Mouse (Mus musculus): ENCODE results near the gene Lysmd1. TPM values are rescaled to one million over a fixed set of nuclear protein-coding genes. Genes with fewer than 3 reads are reported as not detected.

Gene Lysmd1
- total RNA-seq, 2 experiments from 2014 or later: 13.5 to 16.1 TPM

- no peak for TF ChIP-seq CTCF (IDR thresholded peaks at IDR 0.05)
- Histone ChIP-seq H3K27ac (no peak overlapping the region), H3K4me3 (no peak overlapping the region)
- intact Hi-C loops (cut with DNase I): no loop called here
- no peak for DNase-seq (ENCODE audit: extremely low spot score in 1 of 2, low spot score in 2 of 2)
These were observed 43.7 kb downstream of the Lysmd1 start for GRCm38 (mm10) chr3:95177583-95177982.

GRCm38 (mm10) chr3:95178948-95179347 is 45.1 kb downstream of the Lysmd1 start:
- no peak for DNase-seq (ENCODE audit: extremely low spot score in 1 of 2, low spot score in 2 of 2)
- Histone ChIP-seq H3K27ac (no peak overlapping the region), H3K4me3 (no peak overlapping the region)
- TF ChIP-seq CTCF (IDR thresholded peaks at IDR 0.05): no peak
- intact Hi-C loops (cut with DNase I): no loop called here

- DNase-seq (ENCODE audit: extremely low spot score in 1 of 2, low spot score in 2 of 2): no peak
- Histone ChIP-seq H3K4me3 (no peak overlapping the region), H3K27ac (no peak overlapping the region)
- TF ChIP-seq CTCF (IDR thresholded peaks at IDR 0.05): no peak
- intact Hi-C loops (cut with DNase I): no loop called here
These were observed 46.0 kb downstream of the Lysmd1 start for GRCm38 (mm10) chr3:95179890-95180289.

- intact Hi-C loops (cut with DNase I): loop anchor here (2.0 kb wide), 1 partner anchor 19 kb away; no protein-coding TSS in a partner anchor
These were observed 48.0 kb downstream of the Lysmd1 start for GRCm38 (mm10) chr3:95181841-95182240.

GRCm38 (mm10) chr3:95184796-95185577 is 51.1 kb downstream of the Lysmd1 start:
- intact Hi-C loops (cut with DNase I): no loop called here
- no peak for DNase-seq (ENCODE audit: extremely low spot score in 1 of 2, low spot score in 2 of 2)
- Histone ChIP-seq H3K4me3 (no peak overlapping the region), H3K27ac (no peak overlapping the region)
- TF ChIP-seq CTCF (IDR thresholded peaks at IDR 0.05): no peak

More at GRCm38 (mm10) chr3:95181841-95182240, 48.0 kb downstream of the Lysmd1 start:
- TF ChIP-seq CTCF (IDR thresholded peaks at IDR 0.05): no peak
- no peak for DNase-seq (ENCODE audit: extremely low spot score in 1 of 2, low spot score in 2 of 2)
- Histone ChIP-seq H3K27ac (no peak overlapping the region), H3K4me3 (no peak overlapping the region)

GRCm38 (mm10) chr3:95186100-95186499 is 52.2 kb downstream of the Lysmd1 start:
- DNase-seq (ENCODE audit: extremely low spot score in 1 of 2, low spot score in 2 of 2): no peak

GRCm38 (mm10) chr3:95186888-95187287 is 53.0 kb downstream of the Lysmd1 start:
- H3K27ac ChIP-seq: no peak overlapping the region
- intact Hi-C loops (cut with DNase I): no loop called here
- H3K4me3 ChIP-seq: no peak overlapping the region
- DNase-seq (ENCODE audit: extremely low spot score in 1 of 2, low spot score in 2 of 2): no peak
- no peak for TF ChIP-seq CTCF (IDR thresholded peaks at IDR 0.05)

More at GRCm38 (mm10) chr3:95186100-95186499, 52.2 kb downstream of the Lysmd1 start:
- no peak for TF ChIP-seq CTCF (IDR thresholded peaks at IDR 0.05)
- Histone ChIP-seq H3K4me3 (no peak overlapping the region), H3K27ac (no peak overlapping the region)
- intact Hi-C loops (cut with DNase I): no loop called here

Small RNA genes within 50 kb of the gene (microRNA-seq; reads per million reads assigned to microRNA genes)
- 0 reads per million in 2 experiments for gene Mir8099-1

Other genes starting within 250 kb of the Lysmd1 start
- 100 to 1,000 TPM; 245 to 288 TPM for gene Psmb4, start 247.1 kb upstream of the Lysmd1 start, total RNA-seq (2021)
- 10 to 100 TPM in 1 of 2 experiments, 1 to 10 TPM in 1; 7.9 to 10.0 TPM for gene Selenbp1, start 201.0 kb upstream of the Lysmd1 start, total RNA-seq (2021)
- 10 to 100 TPM; 23.3 to 28.2 TPM for gene Rfx5, start 180.0 kb upstream of the Lysmd1 start, total RNA-seq (2021)
- 10 to 100 TPM; 58.0 to 58.4 TPM for gene Pi4kb, start 159.4 kb upstream of the Lysmd1 start, total RNA-seq (2021)
- gene Zfp687, start 118.6 kb upstream of the Lysmd1 start, total RNA-seq (2021): 10 to 100 TPM; 23.1 to 25.9 TPM
- 100 to 1,000 TPM; 156 to 164 TPM for gene Psmd4, start 91.5 kb upstream of the Lysmd1 start, total RNA-seq (2021)
- 10 to 100 TPM; 58.2 to 58.5 TPM for gene Pip5k1a, start 27.2 kb upstream of the Lysmd1 start, total RNA-seq (2021)
- gene Vps72, start 23.1 kb upstream of the Lysmd1 start, total RNA-seq (2021): 10 to 100 TPM; 42.1 to 43.1 TPM
- under 1 TPM in 1 of 2 experiments, not detected in 1; 0.82 TPM for gene Tmod4, start 9.6 kb upstream of the Lysmd1 start, total RNA-seq (2021)
- gene Scnm1, start 77 bp upstream of the Lysmd1 start, total RNA-seq (2021): 10 to 100 TPM; 45.6 to 49.7 TPM
- gene Tnfaip8l2, start 8.3 kb downstream of the Lysmd1 start, total RNA-seq (2021): 1 to 10 TPM; 2.5 to 2.6 TPM
- gene Sema6c, start 26.4 kb downstream of the Lysmd1 start, total RNA-seq (2021): 10 to 100 TPM; 24.8 to 26.5 TPM
- gene Gabpb2, start 83.8 kb downstream of the Lysmd1 start, total RNA-seq (2021): 10 to 100 TPM; 10.9 to 11.8 TPM
- gene Cdc42se1, start 94.6 kb downstream of the Lysmd1 start, total RNA-seq (2021): 10 to 100 TPM; 67.5 to 70.3 TPM
- 100 to 1,000 TPM; 272 to 277 TPM for gene Mllt11, start 98.1 kb downstream of the Lysmd1 start, total RNA-seq (2021)
- under 1 TPM; 0.20 to 0.61 TPM for gene Gm128, start 107.5 kb downstream of the Lysmd1 start, total RNA-seq (2021)
- gene Bnipl, start 117.1 kb downstream of the Lysmd1 start, total RNA-seq (2021): under 1 TPM; 0.61 to 0.87 TPM
- 10 to 100 TPM; 19.9 to 21.5 TPM for gene Mindy1, start 147.3 kb downstream of the Lysmd1 start, total RNA-seq (2021)
- gene Prune1, start 148.0 kb downstream of the Lysmd1 start, total RNA-seq (2021): 10 to 100 TPM; 22.1 to 23.5 TPM
- gene Anxa9, start 173.1 kb downstream of the Lysmd1 start, total RNA-seq (2021): under 1 TPM; 0.61 to 1.00 TPM
- gene Cers2, start 180.7 kb downstream of the Lysmd1 start, total RNA-seq (2021): 10 to 100 TPM; 37.4 to 42.2 TPM
- gene Setdb1, start 223.1 kb downstream of the Lysmd1 start, total RNA-seq (2021): 10 to 100 TPM; 35.7 to 37.2 TPM